Mouse (Mus musculus): Measurements from ENCODE around the gene Lbp. TPM values are rescaled to one million over a fixed set of nuclear protein-coding genes. Genes with fewer than 3 reads are reported as not detected.

Gene Lbp
- polyA plus RNA-seq, 1 experiment from 2014 or later = 6.2 TPM

DNA sequence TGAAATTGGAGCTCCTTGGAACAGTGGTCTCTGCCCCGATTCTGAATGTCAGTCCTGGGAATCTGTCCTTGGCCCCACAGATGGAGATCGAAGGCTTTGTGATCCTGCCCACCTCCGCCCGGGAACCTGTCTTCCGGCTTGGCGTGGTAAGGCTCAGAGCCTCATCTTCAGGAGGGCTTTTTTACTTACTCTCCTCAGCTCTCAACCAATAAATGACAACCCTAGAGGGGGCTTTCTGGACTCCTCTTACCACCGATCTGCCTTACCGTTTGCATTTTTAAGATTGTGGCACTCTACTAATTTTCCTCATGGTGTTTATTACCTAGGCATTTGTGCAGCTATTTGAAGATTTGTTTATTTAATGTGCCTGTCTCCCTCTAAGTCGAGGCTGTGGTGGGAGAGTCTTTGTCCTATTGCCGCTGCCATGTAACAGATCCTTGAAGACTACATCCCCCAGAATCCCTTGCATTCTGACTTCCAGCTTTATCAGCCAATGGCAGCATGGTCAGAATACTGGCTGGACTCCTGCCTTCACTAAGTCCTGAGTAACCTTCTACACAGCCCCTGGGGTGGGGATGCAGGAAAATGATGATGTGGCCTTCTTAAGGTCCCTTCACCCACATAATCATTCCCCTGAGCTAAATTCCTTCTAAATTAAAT, 18.4 kb downstream of the Lbp start:
- ATAC-seq = peak; percentile 90

DNA sequence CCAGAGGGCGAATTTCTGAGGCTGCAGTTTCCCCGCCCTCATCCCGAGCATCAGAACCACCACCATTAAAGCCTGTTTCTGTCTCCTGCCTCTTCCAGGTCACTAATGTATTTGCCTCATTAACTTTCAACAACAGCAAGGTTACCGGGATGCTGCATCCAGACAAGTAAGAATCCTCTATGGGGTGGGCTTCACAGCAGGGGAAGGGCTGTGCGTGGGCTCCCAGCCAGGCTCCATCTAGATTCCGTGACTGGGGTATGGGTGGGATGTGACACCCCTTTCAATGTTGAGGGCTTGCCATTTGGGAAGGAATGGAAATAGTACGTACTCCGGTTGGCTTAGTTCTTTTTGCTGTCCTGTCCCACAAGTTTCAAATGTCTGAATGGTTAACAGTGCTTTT, 19.3 kb downstream of the Lbp start:
- Histone ChIP-seq H3K4me1 (ENCODE audit: control insufficient read depth, insufficient read depth, low read depth, low read length) (no peaks in the 10 kb centered on the region; the same call in 1 of the 2 replicates), H3K27ac (ENCODE audit: low read depth, low read length) (no peak overlapping the region), H3K9ac (ENCODE audit: low read depth, low read length) (no peak overlapping the region), H3K4me3 (ENCODE audit: low read length) (no peak overlapping the region), H3K36me3 (ENCODE audit: control insufficient read depth, insufficient read depth, low read length) (no peaks in the 10 kb centered on the region), H3K4me2 (ENCODE audit: low read length) (no peak overlapping the region), H3K9me3 (ENCODE audit: control insufficient read depth, low read length) (no peaks in the 10 kb centered on the region), H3K27me3 (replicated peaks; ENCODE audit: control insufficient read depth, insufficient read depth, low read length) (no peaks in the 10 kb centered on the region)
- no peak for ATAC-seq
- WGBS = 50% methylated on average over 8 of the region's 8 CpGs

More for the DNA sequence above, 18.4 kb downstream of the Lbp start:
- no peaks in the 10 kb centered on the region; the same call in 1 of the 2 replicates for H3K4me1 ChIP-seq (ENCODE audit: control insufficient read depth, insufficient read depth, low read depth, low read length)
- no peak overlapping the region for H3K9ac ChIP-seq (ENCODE audit: low read depth, low read length)
- H3K27me3 ChIP-seq (replicated peaks; ENCODE audit: control insufficient read depth, insufficient read depth, low read length) = no peaks in the 10 kb centered on the region
- no peaks in the 10 kb centered on the region for H3K36me3 ChIP-seq (ENCODE audit: control insufficient read depth, insufficient read depth, low read length)
- H3K27ac ChIP-seq (ENCODE audit: low read depth, low read length) = no peak overlapping the region
- no peak overlapping the region for H3K4me3 ChIP-seq (ENCODE audit: low read length)
- no peaks in the 10 kb centered on the region for H3K9me3 ChIP-seq (ENCODE audit: control insufficient read depth, low read length)
- WGBS = 58% methylated on average over 10 of the region's 10 CpGs
- H3K4me2 ChIP-seq (ENCODE audit: low read length) = no peak overlapping the region

DNA sequence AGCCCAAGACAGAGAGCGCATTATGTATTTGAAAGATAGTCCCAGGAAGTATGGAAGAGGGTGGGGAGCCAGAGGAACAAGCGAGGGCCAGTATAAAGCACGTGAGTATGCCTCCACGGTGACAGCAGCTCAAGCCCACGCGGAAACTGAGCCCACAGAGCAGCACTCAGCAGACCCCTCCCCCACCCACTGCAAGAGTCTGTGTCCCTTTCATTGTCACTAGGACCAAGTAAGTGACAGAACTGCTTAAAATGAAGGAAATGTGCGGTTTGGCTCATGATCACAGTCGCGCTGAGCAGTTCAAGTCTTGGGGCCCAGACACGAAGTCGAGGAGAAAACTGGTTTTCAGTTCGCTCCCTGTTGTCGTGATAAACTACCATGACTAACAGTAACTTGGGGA, 28.1 kb downstream of the Lbp start:
- Histone ChIP-seq H3K9me3 (ENCODE audit: control insufficient read depth, low read length) (no peaks in the 10 kb centered on the region), H3K36me3 (ENCODE audit: control insufficient read depth, insufficient read depth, low read length) (no peaks in the 10 kb centered on the region), H3K27ac (ENCODE audit: low read depth, low read length) (no peak overlapping the region), H3K27me3 (replicated peaks; ENCODE audit: control insufficient read depth, insufficient read depth, low read length) (no peaks in the 10 kb centered on the region), H3K4me1 (ENCODE audit: control insufficient read depth, insufficient read depth, low read depth, low read length) (peaks cover 2% of the 10 kb centered on the region; the same call in 1 of the 2 replicates), H3K4me2 (ENCODE audit: low read length) (no peak overlapping the region), H3K9ac (ENCODE audit: low read depth, low read length) (no peak overlapping the region), H3K4me3 (ENCODE audit: low read length) (no peak overlapping the region)
- 85% methylated on average over 13 of the region's 13 CpGs for WGBS
- no peak for ATAC-seq

DNA sequence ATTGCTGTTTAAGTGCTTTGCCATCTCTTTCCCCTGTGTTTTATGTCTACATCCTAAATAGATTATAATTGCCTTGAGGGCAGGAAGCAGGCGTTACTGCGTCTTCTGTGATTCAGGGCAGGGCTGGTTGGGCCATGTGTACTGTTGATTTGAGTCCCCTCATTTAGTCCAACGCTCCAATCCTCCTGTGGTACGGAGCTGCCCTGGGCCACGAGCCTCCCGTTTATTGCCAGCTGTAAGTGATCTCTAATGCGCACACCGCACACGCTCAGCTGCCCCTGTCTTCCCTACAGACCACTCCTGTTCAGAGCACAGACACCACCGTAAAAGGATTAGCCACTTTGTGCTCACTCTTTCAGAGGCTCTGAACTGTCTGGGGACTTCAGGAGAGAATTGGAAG, 31.4 kb downstream of the Lbp start:
- Histone ChIP-seq H3K4me3 (ENCODE audit: low read length) (no peak overlapping the region), H3K9me3 (ENCODE audit: control insufficient read depth, low read length) (no peaks in the 10 kb centered on the region), H3K4me2 (ENCODE audit: low read length) (no peak overlapping the region), H3K27me3 (replicated peaks; ENCODE audit: control insufficient read depth, insufficient read depth, low read length) (no peaks in the 10 kb centered on the region), H3K27ac (ENCODE audit: low read depth, low read length) (no peak overlapping the region), H3K36me3 (ENCODE audit: control insufficient read depth, insufficient read depth, low read length) (no peaks in the 10 kb centered on the region), H3K9ac (ENCODE audit: low read depth, low read length) (no peak overlapping the region), H3K4me1 (ENCODE audit: control insufficient read depth, insufficient read depth, low read depth, low read length) (peaks cover 5% of the 10 kb centered on the region; the same call in 1 of the 2 replicates)
- WGBS = 56% methylated on average over 10 of the region's 10 CpGs
- no peak for ATAC-seq

GRCm38 (mm10) chr2:158339948-158340564, 33.8 kb downstream of the Lbp start:
- Histone ChIP-seq H3K9ac (ENCODE audit: low read depth, low read length) (no peak overlapping the region), H3K36me3 (ENCODE audit: control insufficient read depth, insufficient read depth, low read length) (no peaks in the 10 kb centered on the region), H3K4me2 (ENCODE audit: low read length) (no peak overlapping the region), H3K27me3 (replicated peaks; ENCODE audit: control insufficient read depth, insufficient read depth, low read length) (no peaks in the 10 kb centered on the region), H3K9me3 (ENCODE audit: control insufficient read depth, low read length) (no peaks in the 10 kb centered on the region), H3K4me1 (ENCODE audit: control insufficient read depth, insufficient read depth, low read depth, low read length) (peaks cover 5% of the 10 kb centered on the region; the same call in 1 of the 2 replicates), H3K27ac (ENCODE audit: low read depth, low read length) (no peak overlapping the region), H3K4me3 (ENCODE audit: low read length) (no peak overlapping the region)
- no peak for ATAC-seq
- 20% methylated on average over 11 of the region's 11 CpGs for WGBS

- no peak for ATAC-seq
- Histone ChIP-seq H3K9ac (ENCODE audit: low read depth, low read length) (no peak overlapping the region), H3K4me1 (ENCODE audit: control insufficient read depth, insufficient read depth, low read depth, low read length) (peaks cover 3% of the 10 kb centered on the region; the same call in 1 of the 2 replicates), H3K4me3 (ENCODE audit: low read length) (no peak overlapping the region), H3K4me2 (ENCODE audit: low read length) (no peak overlapping the region), H3K9me3 (ENCODE audit: control insufficient read depth, low read length) (no peaks in the 10 kb centered on the region), H3K36me3 (ENCODE audit: control insufficient read depth, insufficient read depth, low read length) (no peaks in the 10 kb centered on the region), H3K27me3 (replicated peaks; ENCODE audit: control insufficient read depth, insufficient read depth, low read length) (no peaks in the 10 kb centered on the region), H3K27ac (ENCODE audit: low read depth, low read length) (no peak overlapping the region)
- WGBS = 70% methylated on average over 2 of the region's 2 CpGs
Measured at GRCm38 (mm10) chr2:158341324-158341723, 35.0 kb downstream of the Lbp start.

DNA sequence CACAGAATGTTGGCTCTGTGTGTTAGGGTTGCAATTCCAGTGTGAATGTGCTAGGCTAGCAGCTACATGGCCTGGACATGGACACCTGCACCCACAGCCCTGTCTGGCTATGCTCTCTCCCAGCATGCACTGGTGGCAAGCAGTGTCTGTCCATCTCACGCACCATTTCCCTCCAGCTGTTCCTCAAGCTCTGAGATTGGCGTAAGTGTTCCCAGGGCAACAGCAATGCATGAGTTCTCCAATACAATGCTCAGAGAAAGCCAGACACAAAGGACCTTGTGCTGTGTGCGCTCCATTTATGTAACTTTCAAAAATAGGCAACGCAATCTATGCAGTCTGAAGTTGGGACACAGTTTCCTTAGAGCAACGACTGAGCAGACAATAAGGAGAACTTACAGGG, 37.2 kb downstream of the Lbp start:
- no peak overlapping the region for H3K9ac ChIP-seq (ENCODE audit: low read depth, low read length)
- 24% methylated on average over 5 of the region's 5 CpGs for WGBS
- H3K27me3 ChIP-seq (replicated peaks; ENCODE audit: control insufficient read depth, insufficient read depth, low read length) = no peaks in the 10 kb centered on the region
- no peak overlapping the region for H3K4me2 ChIP-seq (ENCODE audit: low read length)
- ATAC-seq = peak; percentile 27; the same call in 1 of the 2 replicates
- no peaks in the 10 kb centered on the region for H3K36me3 ChIP-seq (ENCODE audit: control insufficient read depth, insufficient read depth, low read length)
- no peaks in the 10 kb centered on the region for H3K9me3 ChIP-seq (ENCODE audit: control insufficient read depth, low read length)
- H3K27ac ChIP-seq (ENCODE audit: low read depth, low read length) = no peak overlapping the region
- no peak overlapping the region for H3K4me3 ChIP-seq (ENCODE audit: low read length)
- peaks cover 3% of the 10 kb centered on the region; the same call in 1 of the 2 replicates for H3K4me1 ChIP-seq (ENCODE audit: control insufficient read depth, insufficient read depth, low read depth, low read length)

GRCm38 (mm10) chr2:158346467-158346866, 40.2 kb downstream of the Lbp start:
- Histone ChIP-seq H3K27ac (ENCODE audit: low read depth, low read length) (no peak overlapping the region), H3K36me3 (ENCODE audit: control insufficient read depth, insufficient read depth, low read length) (no peaks in the 10 kb centered on the region), H3K4me3 (ENCODE audit: low read length) (no peak overlapping the region), H3K9ac (ENCODE audit: low read depth, low read length) (no peak overlapping the region), H3K4me2 (ENCODE audit: low read length) (no peak overlapping the region), H3K4me1 (ENCODE audit: control insufficient read depth, insufficient read depth, low read depth, low read length) (no peaks in the 10 kb centered on the region), H3K9me3 (ENCODE audit: control insufficient read depth, low read length) (no peaks in the 10 kb centered on the region), H3K27me3 (replicated peaks; ENCODE audit: control insufficient read depth, insufficient read depth, low read length) (no peaks in the 10 kb centered on the region)
- ATAC-seq = no peak
- WGBS = 79% methylated on average over 6 of the region's 6 CpGs

DNA sequence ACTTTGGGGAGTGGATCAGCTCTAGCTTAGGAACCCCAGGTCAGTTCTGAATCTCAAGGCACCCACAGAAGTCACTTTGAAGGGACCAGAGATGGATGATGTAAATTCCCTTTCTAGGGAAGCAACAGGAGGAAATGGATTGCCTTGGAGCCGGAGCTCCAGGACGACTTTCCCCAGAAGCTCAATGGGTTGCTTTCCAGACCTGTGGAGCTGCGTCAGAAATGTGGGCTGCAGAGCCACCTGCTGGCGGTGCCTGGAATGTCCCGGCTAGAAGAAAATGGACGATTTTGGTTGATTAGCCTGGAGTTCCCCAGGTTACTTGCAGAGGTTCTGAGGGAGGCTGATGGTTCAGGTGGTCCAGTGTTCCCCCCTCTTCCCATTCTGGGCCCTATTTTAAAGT, 41.6 kb downstream of the Lbp start:
- H3K36me3 ChIP-seq (ENCODE audit: control insufficient read depth, insufficient read depth, low read length) = no peaks in the 10 kb centered on the region
- H3K4me2 ChIP-seq (ENCODE audit: low read length) = no peak overlapping the region
- 2% methylated on average over 6 of the region's 6 CpGs for WGBS
- H3K9ac ChIP-seq (ENCODE audit: low read depth, low read length) = no peak overlapping the region
- no peak overlapping the region for H3K27ac ChIP-seq (ENCODE audit: low read depth, low read length)
- peak; percentile 60; the same call in 1 of the 2 replicates for ATAC-seq
- H3K9me3 ChIP-seq (ENCODE audit: control insufficient read depth, low read length) = no peaks in the 10 kb centered on the region
- no peaks in the 10 kb centered on the region for H3K27me3 ChIP-seq (replicated peaks; ENCODE audit: control insufficient read depth, insufficient read depth, low read length)
- no peaks in the 10 kb centered on the region for H3K4me1 ChIP-seq (ENCODE audit: control insufficient read depth, insufficient read depth, low read depth, low read length)
- no peak overlapping the region for H3K4me3 ChIP-seq (ENCODE audit: low read length)
